Mouse (Mus musculus) embryonic facial prominence, embryonic 13.5 days (tissue): ENCODE data around the gene Igf1. TPM values are rescaled to one million over a fixed set of nuclear protein-coding genes. Genes with fewer than 3 reads are reported as not detected.

Source experiments
- ATAC-seq: fragments of 200-750 bp; cut with Nextera tagmentation; 2 replicates; pipeline ENCODE4 v1.8.0; 2017; ENCODE audit warnings: low read depth; ENCODE audit not compliant: insufficient number of reproducible peaks, insufficient read depth, low FRiP score, low TSS enrichment
- H3K27ac ChIP-seq: fragments of 300-500 bp; sonication (generic); 2 replicates; pipeline ENCODE4 v1.5.1; 2015; ENCODE audit warnings: moderate library complexity, mild to moderate bottlenecking, inconsistent platforms
- H3K27me3 ChIP-seq: fragments of 300-500 bp; sonication (generic); 2 replicates; pipeline ENCODE4 v1.6.1; 2015; ENCODE audit warnings: mild to moderate bottlenecking, inconsistent platforms
- H3K36me3 ChIP-seq: fragments of 300-500 bp; sonication (generic); 2 replicates; pipeline ENCODE4 v1.6.1; 2015; ENCODE audit warnings: mild to moderate bottlenecking, inconsistent platforms
- H3K4me1 ChIP-seq: fragments of 300-500 bp; sonication (generic); 2 replicates; pipeline ENCODE4 v1.6.1; 2015; ENCODE audit warnings: inconsistent platforms
- H3K4me2 ChIP-seq: fragments of 300-500 bp; sonication (generic); 2 replicates; pipeline ENCODE4 v1.6.1; 2015; ENCODE audit warnings: moderate library complexity, mild to moderate bottlenecking, inconsistent platforms
- H3K4me3 ChIP-seq: fragments of 300-500 bp; sonication (generic); 2 replicates; pipeline ENCODE4 v1.5.1; 2015; ENCODE audit warnings: mild to moderate bottlenecking, inconsistent platforms
- H3K9ac ChIP-seq: fragments of 300-500 bp; sonication (generic); 2 replicates; pipeline ENCODE4 v1.6.1; 2015; ENCODE audit warnings: mild to moderate bottlenecking, inconsistent platforms
- H3K9me3 ChIP-seq: fragments of 300-500 bp; sonication (generic); 2 replicates; pipeline ENCODE4 v1.6.1; 2016; ENCODE audit warnings: inconsistent platforms
- WGBS: fragments of 180-500 bp; shearing (Covaris S2); methylation state at CpG from one replicate; pipeline ENCODE4 v1.1.7; 2015; ENCODE audit warnings: mixed read lengths; 5-methylcytosine and 5-hydroxymethylcytosine counted together
- polyA plus RNA-seq: library from polyadenylated mRNA; unstranded; fragments of >200 nt; fragmentation: Nextera tagmentation; extraction: Ambion mirVana; gene quantifications from 2 replicates; pipeline ENCODE4 v1.2.1, GENCODE M21; 2015

Igf1 gene
- polyA plus RNA-seq, 1 experiment from 2014 or later = 74.3 TPM

GRCm38 (mm10) chr10:87971536-87971935, 113.5 kb downstream of the Igf1 start:
- WGBS = 67% methylated on average over 6 of the region's 6 CpGs
- no peak overlapping the region for H3K4me3 ChIP-seq
- no peak overlapping the region for H3K9ac ChIP-seq
- H3K27me3 ChIP-seq = no peaks in the 10 kb centered on the region
- no peak overlapping the region for H3K4me2 ChIP-seq
- H3K4me1 ChIP-seq = 0 out of 2 replicates have a peak, but pooled peaks cover 3% of the 10 kb centered on the region
- H3K9me3 ChIP-seq = no peaks in the 10 kb centered on the region
- no peak for ATAC-seq
- no peak overlapping the region for H3K27ac ChIP-seq
- no peaks in the 10 kb centered on the region for H3K36me3 ChIP-seq

DNA sequence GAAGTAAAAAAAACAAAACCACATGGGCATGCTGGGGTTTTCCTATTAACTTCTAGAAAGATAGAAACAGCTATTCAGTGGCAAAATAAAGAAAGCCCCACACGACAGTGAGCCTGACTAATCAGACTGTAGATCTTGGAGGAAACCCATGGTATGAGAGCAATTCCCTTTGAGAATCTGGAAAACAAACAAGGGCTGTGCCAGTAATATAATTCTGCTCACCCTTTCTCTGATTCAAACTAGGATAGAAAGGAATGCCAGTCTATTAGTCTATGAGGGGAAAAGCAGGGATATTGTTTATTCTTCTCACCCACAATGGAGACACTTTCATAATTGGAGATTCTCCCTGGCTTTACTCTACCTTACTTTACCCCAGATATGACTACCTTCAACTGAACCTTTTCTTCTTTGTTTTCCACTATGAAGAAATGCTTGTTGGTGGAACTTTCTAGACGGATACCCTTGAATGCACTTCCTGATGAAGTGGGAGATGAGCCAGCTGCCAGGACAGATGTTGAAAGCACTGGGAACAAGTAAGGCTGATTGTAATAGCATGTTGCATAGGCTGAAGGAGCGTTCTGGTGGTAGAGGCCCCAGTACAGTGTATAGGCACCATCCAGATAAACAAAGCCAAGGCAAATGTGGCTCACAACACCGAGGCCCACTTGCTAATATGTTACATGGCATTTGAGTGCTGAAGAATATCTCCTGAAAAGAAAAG, 116.0 kb downstream of the Igf1 start:
- H3K27me3 ChIP-seq = no peaks in the 10 kb centered on the region
- no peak overlapping the region for H3K4me3 ChIP-seq
- no peak overlapping the region for H3K4me2 ChIP-seq
- ATAC-seq = no peak
- H3K9ac ChIP-seq = no peak overlapping the region
- H3K27ac ChIP-seq = no peak overlapping the region
- H3K9me3 ChIP-seq = no peaks in the 10 kb centered on the region
- H3K4me1 ChIP-seq = 0 out of 2 replicates have a peak, but pooled peaks cover 3% of the 10 kb centered on the region
- WGBS = 63% methylated on average over 4 of the region's 4 CpGs
- H3K36me3 ChIP-seq = no peaks in the 10 kb centered on the region

DNA sequence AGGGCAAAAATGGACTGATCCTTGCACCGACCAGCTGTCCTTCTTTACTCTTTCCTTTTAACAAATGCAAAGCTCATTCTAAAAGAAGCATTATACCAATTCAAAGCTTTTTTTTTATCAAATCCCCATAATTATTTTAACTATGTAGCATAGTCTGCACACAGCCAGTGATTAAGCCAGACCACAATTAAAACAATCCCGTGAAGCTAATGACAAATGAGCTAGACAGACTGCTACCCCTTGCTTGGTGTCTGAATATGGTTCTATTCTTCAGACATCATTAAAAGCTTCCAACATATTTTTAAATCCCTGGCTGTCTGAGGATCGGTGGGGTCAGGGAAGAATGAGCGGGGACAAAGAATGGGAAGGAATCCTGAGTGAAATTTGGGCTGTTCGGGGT, 127.3 kb downstream of the Igf1 start:
- H3K4me2 ChIP-seq = no peak overlapping the region
- no peaks in the 10 kb centered on the region for H3K27me3 ChIP-seq
- no peak for ATAC-seq
- no peak overlapping the region for H3K9ac ChIP-seq
- no peaks in the 10 kb centered on the region for H3K4me1 ChIP-seq
- H3K36me3 ChIP-seq = no peaks in the 10 kb centered on the region
- H3K27ac ChIP-seq = no peak overlapping the region
- 76% methylated on average over 5 of the region's 5 CpGs for WGBS
- H3K4me3 ChIP-seq = no peak overlapping the region
- no peaks in the 10 kb centered on the region for H3K9me3 ChIP-seq

- no peak overlapping the region for H3K9ac ChIP-seq
- WGBS = 65% methylated on average over 3 of the region's 3 CpGs
These were observed 128.1 kb downstream of the Igf1 start for GRCm38 (mm10) chr10:87986201-87986600.

More at GRCm38 (mm10) chr10:87986201-87986600, 128.1 kb downstream of the Igf1 start:
- Histone ChIP-seq H3K4me3 (no peak overlapping the region), H3K27ac (no peak overlapping the region), H3K4me2 (no peak overlapping the region), H3K36me3 (no peaks in the 10 kb centered on the region), H3K27me3 (no peaks in the 10 kb centered on the region), H3K4me1 (no peaks in the 10 kb centered on the region), H3K9me3 (no peaks in the 10 kb centered on the region)
- no peak for ATAC-seq

Other genes starting within 250 kb of the Igf1 start
- 0.34 TPM in 1 of 2 replicates, not detected in the other for gene Pmch, start 232.8 kb downstream of the Igf1 start, polyA plus RNA-seq